Mouse (Mus musculus) monocyte, adult 5-6 weeks (primary cell): ENCODE data around the gene Rapgef2. TPM values are rescaled to one million over a fixed set of nuclear protein-coding genes. Genes with fewer than 3 reads are reported as not detected.
A peak's percentile ranks its signal among the peaks of the same experiment; 100 is the strongest.
"Not testable (repeated sequence)": the region's sequence is repeated elsewhere in the genome, so short reads cannot be mapped to it uniquely, and the experiment has no call there.

ENCODE experiments used
- ATAC-seq: fragments of 153-309, 156-312 bp; replicated peaks from 2 replicates; pipeline ENCODE4 v1.8.0; 2017; ENCODE audit warnings: mild to moderate bottlenecking; ENCODE audit not compliant: low TSS enrichment, insufficient number of reproducible peaks, severe bottlenecking, poor library complexity, low FRiP score
- total RNA-seq: library from RNA; stranded (forward); fragments of 200-1000, 200-491, 200-594 nt; gene quantifications from 3 replicates; pipeline ENCODE4 v1.2.3, GENCODE M21; 2017

Rapgef2 gene
- total RNA-seq, 1 experiment from 2014 or later = 28.9 TPM

- no peak for ATAC-seq
Measured at GRCm38 (mm10) chr3:79182290-79182689, 104.0 kb downstream of the Rapgef2 start.

GRCm38 (mm10) chr3:79181248-79181991 is 104.9 kb downstream of the Rapgef2 start:
- ATAC-seq = peak; percentile 64

- ATAC-seq = no peak
Measured at GRCm38 (mm10) chr3:79180086-79180485, 106.2 kb downstream of the Rapgef2 start.

GRCm38 (mm10) chr3:79179499-79180053 is 106.7 kb downstream of the Rapgef2 start:
- no peak for ATAC-seq

- ATAC-seq = no peak
Measured at GRCm38 (mm10) chr3:79178708-79179107, 107.6 kb downstream of the Rapgef2 start.

GRCm38 (mm10) chr3:79178070-79178469 is 108.2 kb downstream of the Rapgef2 start:
- ATAC-seq = peak; percentile 70

- peak; percentile 52 for ATAC-seq
Measured at GRCm38 (mm10) chr3:79177136-79177870, 109.0 kb downstream of the Rapgef2 start.

GRCm38 (mm10) chr3:79174168-79174567 is 112.1 kb downstream of the Rapgef2 start:
- no peak for ATAC-seq

- ATAC-seq = peak; percentile 69
Measured at GRCm38 (mm10) chr3:79173291-79173690, 113.0 kb downstream of the Rapgef2 start.

- not testable (repeated sequence) for ATAC-seq
Measured at GRCm38 (mm10) chr3:79171146-79171545, 115.2 kb downstream of the Rapgef2 start.

- ATAC-seq = no peak
Measured at GRCm38 (mm10) chr3:79168168-79168827, 118.0 kb downstream of the Rapgef2 start.

- no peak for ATAC-seq
Measured at GRCm38 (mm10) chr3:79167586-79167985, 118.7 kb downstream of the Rapgef2 start.

- 0 out of 2 replicates have a peak, but pooled peaks have one; percentile 37 for ATAC-seq
Measured at GRCm38 (mm10) chr3:79161834-79162401, 124.4 kb downstream of the Rapgef2 start.

GRCm38 (mm10) chr3:79161093-79161723 is 125.1 kb downstream of the Rapgef2 start:
- ATAC-seq = peak; percentile 84

- ATAC-seq = no peak
Measured at GRCm38 (mm10) chr3:79158254-79158653, 128.1 kb downstream of the Rapgef2 start.

- peak; percentile 92 for ATAC-seq
Measured at GRCm38 (mm10) chr3:79153039-79153487, 133.3 kb downstream of the Rapgef2 start.

GRCm38 (mm10) chr3:79145407-79146055 is 140.8 kb downstream of the Rapgef2 start:
- ATAC-seq = no peak
